Mouse (Mus musculus) C2C12 (cell line): ENCODE measurements around the gene Usp6nl. TPM values are rescaled to one million over a fixed set of nuclear protein-coding genes. Genes with fewer than 3 reads are reported as not detected.

Source experiments
- H3K27me3 ChIP-seq: one replicate; pipeline ENCODE4 v1.6.1; 2011; ENCODE audit not compliant: control insufficient read depth, insufficient read depth, insufficient read length
- H3K36me3 ChIP-seq: one replicate; pipeline ENCODE4 v1.6.1; 2011; ENCODE audit not compliant: control insufficient read depth, insufficient read depth
- H3K4me3 ChIP-seq: one replicate; pipeline ENCODE4 v1.5.1; 2011; ENCODE audit warnings: mild to moderate bottlenecking, control low read depth; ENCODE audit not compliant: poor library complexity, insufficient read depth, severe bottlenecking
- H3K79me2 ChIP-seq: one replicate; pipeline ENCODE4 v1.6.1; 2011; ENCODE audit not compliant: control insufficient read depth, insufficient read depth
- H3K79me3 ChIP-seq: one replicate; pipeline ENCODE4 v1.6.1; 2011; ENCODE audit warnings: low read depth, control low read depth
- H3ac ChIP-seq: one replicate; pipeline ENCODE3; 2011; ENCODE audit warnings: low read depth; ENCODE audit not compliant: control insufficient read depth, insufficient read length
- CEBPB ChIP-seq: IDR thresholded peaks from one replicate; pipeline ENCODE4 v1.6.1; 2011; ENCODE audit warnings: low read depth, mild to moderate bottlenecking, control low read depth, moderate library complexity
- CTCF ChIP-seq: IDR thresholded peaks from one replicate; pipeline ENCODE4 v1.5.1; 2011; ENCODE audit not compliant: control insufficient read depth, insufficient read depth, insufficient read length
- FOSL1 ChIP-seq: IDR thresholded peaks from one replicate; pipeline ENCODE4 v1.8.0; 2011; ENCODE audit warnings: mild to moderate bottlenecking, low read length; ENCODE audit not compliant: poor library complexity, insufficient read depth, severe bottlenecking
- MAX ChIP-seq: IDR thresholded peaks from one replicate; pipeline ENCODE4 v1.6.1; 2011; ENCODE audit warnings: mild to moderate bottlenecking, control low read depth
- MYOD1 ChIP-seq: IDR thresholded peaks from one replicate; pipeline ENCODE4 v1.6.1; 2011; ENCODE audit warnings: low read depth; ENCODE audit not compliant: control insufficient read depth, insufficient read length
- MYOG ChIP-seq: IDR thresholded peaks from one replicate; pipeline ENCODE4 v1.6.1; 2011; ENCODE audit not compliant: control insufficient read depth, insufficient read length; ENCODE audit errors: extremely low read depth
- USF1 ChIP-seq: IDR thresholded peaks from one replicate; pipeline ENCODE4 v1.6.1; 2011; ENCODE audit warnings: low read depth, mild to moderate bottlenecking, control low read depth, moderate library complexity
- polyA plus RNA-seq: library from polyadenylated mRNA; unstranded; fragments of >200 nt; fragmentation: generic; extraction: Trizol; gene quantifications from one replicate; pipeline ENCODE4 v1.2.1, GENCODE M21; 2012; ENCODE audit warnings: missing spikeins

Usp6nl gene
- polyA plus RNA-seq, 1 experiment, result 6.1 TPM

DNA sequence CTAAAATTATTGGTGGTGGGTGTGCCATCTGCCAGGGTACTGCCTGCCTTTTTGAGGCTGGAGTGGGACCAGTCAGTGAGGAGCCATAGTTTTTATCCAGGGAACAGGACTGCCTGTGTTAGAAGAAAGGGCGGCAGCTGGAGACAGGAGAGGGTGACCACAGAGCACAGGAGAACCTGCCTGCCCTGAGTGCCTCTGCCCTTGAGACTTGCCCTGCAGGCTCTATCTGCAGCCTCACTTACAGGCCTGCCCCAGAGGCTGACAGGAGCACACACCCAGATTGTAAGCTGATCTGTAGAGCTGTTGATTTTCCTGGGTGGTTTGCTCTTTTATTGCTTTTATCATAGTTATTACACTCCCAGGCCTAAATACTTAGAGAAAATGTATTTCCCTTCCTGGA, 85.2 kb downstream of the Usp6nl start:
- Histone ChIP-seq H3K27me3 (no peaks in the 10 kb centered on the region), H3ac (no peak overlapping the region), H3K4me3 (no peak overlapping the region), H3K79me2 (no peaks in the 10 kb centered on the region), H3K36me3 (peaks cover 33% of the 10 kb centered on the region), H3K79me3 (no peaks in the 10 kb centered on the region)
- TF ChIP-seq CTCF, result no peak

DNA sequence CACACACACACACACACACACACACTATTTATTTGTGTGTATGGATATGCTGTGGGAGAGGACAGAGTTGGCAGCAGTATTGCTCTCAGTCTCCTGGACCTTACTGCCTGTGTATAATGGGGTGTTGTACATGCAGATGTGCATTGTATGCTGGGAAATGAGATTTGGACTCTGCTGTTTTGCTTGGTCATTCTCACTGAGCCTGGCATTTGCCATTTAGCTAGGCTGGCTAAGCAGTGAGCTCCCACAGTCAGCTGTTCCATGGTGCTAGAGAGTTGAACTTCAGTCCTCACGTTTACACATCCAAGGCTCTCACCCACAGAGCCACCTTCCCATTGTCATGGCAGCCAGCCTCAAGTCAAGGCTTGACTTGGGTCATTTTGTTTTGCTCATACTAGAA, 90.2 kb downstream of the Usp6nl start:
- TF ChIP-seq CEBPB (no peak), CTCF (no peak), MAX (no peak), MYOD1 (no peak), MYOG (no peak), USF1 (no peak), FOSL1 (no peak)
- no peak overlapping the region for H3K4me3 ChIP-seq
- H3ac ChIP-seq, result no peak overlapping the region
- H3K79me2 ChIP-seq, result no peaks in the 10 kb centered on the region
- H3K79me3 ChIP-seq, result no peaks in the 10 kb centered on the region
- no peaks in the 10 kb centered on the region for H3K27me3 ChIP-seq
- H3K36me3 ChIP-seq, result peaks cover 55% of the 10 kb centered on the region

DNA sequence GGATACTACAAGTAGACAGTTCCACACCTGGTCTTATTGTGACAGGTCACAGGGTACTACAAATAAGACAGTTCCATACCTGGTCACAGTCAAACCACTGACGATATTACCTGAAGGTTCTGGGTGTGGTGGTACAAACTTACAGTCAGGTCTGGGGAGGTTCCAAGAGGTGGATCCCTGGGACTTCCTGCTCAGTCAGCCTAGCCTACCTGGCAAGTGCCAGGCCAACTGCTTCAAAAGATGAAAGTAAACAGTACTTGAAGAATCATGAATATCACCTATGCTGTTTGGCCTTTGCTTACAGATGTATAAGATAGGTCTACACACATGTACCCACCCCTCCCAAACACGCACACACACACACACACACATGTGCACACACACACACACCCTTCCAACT, 91.3 kb downstream of the Usp6nl start:
- peaks cover 63% of the 10 kb centered on the region for H3K36me3 ChIP-seq
- no peaks in the 10 kb centered on the region for H3K79me2 ChIP-seq
- no peaks in the 10 kb centered on the region for H3K79me3 ChIP-seq
- H3ac ChIP-seq, result no peak overlapping the region
- TF ChIP-seq MYOD1 (no peak), CEBPB (no peak), FOSL1 (no peak), USF1 (no peak), CTCF (no peak), MYOG (no peak), MAX (no peak)
- H3K4me3 ChIP-seq, result no peak overlapping the region
- H3K27me3 ChIP-seq, result no peaks in the 10 kb centered on the region

DNA sequence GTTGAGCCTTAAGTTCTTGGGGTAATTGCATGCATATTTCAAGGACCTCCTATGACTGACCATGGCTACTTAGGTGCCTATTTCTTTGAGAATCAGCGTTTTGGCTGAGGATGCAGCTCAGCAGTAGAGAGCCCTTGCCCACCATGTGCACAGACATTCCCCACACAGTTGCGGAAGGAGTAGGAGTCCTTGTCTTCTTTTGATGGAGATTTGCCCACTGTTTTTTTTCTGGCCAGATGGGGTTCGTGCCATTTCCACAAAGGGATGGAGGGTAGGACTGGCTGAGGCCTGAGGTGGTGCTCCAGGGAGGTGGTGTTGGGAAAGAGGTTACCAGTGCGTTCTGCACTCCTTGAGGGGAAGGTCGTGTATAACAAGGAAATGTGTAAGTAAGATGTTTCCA, 91.9 kb downstream of the Usp6nl start:
- H3K36me3 ChIP-seq, result peaks cover 60% of the 10 kb centered on the region
- TF ChIP-seq USF1, result no peak
- no peak for TF ChIP-seq MYOG
- no peak for TF ChIP-seq FOSL1
- no peak for TF ChIP-seq MYOD1
- TF ChIP-seq CEBPB, result no peak
- no peak for TF ChIP-seq CTCF
- TF ChIP-seq MAX, result no peak
- H3K27me3 ChIP-seq, result no peaks in the 10 kb centered on the region

DNA sequence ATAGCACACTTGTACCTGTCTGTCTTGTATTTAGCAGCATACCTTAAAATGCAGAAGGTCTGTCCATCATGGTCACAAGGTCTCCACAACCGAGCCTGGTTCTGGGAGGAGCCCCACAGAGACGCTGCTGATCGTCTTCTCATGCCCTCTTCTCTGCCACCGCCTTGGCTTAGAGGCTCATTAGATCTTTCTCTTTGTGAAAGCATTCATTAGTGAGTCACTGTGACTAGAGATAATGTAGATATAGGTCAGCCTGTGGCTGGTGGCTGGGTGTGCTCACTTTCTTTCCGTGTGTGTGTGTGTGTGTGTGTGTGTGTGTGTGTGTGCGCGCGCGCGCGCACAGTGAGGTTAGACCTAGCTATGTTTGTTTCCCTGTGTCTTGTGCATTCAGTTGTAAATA, 94.7 kb downstream of the Usp6nl start:
- Histone ChIP-seq H3K79me2 (no peaks in the 10 kb centered on the region), H3K27me3 (no peaks in the 10 kb centered on the region), H3K4me3 (no peak overlapping the region), H3K36me3 (peaks cover 34% of the 10 kb centered on the region), H3ac (no peak overlapping the region), H3K79me3 (no peaks in the 10 kb centered on the region)
- TF ChIP-seq MAX (no peak), FOSL1 (no peak), USF1 (no peak), CEBPB (no peak), MYOD1 (no peak), CTCF (no peak), MYOG (no peak)

More for the DNA sequence above, 91.9 kb downstream of the Usp6nl start:
- no peak overlapping the region for H3ac ChIP-seq
- H3K79me2 ChIP-seq, result no peaks in the 10 kb centered on the region
- H3K79me3 ChIP-seq, result no peaks in the 10 kb centered on the region
- no peak overlapping the region for H3K4me3 ChIP-seq

DNA sequence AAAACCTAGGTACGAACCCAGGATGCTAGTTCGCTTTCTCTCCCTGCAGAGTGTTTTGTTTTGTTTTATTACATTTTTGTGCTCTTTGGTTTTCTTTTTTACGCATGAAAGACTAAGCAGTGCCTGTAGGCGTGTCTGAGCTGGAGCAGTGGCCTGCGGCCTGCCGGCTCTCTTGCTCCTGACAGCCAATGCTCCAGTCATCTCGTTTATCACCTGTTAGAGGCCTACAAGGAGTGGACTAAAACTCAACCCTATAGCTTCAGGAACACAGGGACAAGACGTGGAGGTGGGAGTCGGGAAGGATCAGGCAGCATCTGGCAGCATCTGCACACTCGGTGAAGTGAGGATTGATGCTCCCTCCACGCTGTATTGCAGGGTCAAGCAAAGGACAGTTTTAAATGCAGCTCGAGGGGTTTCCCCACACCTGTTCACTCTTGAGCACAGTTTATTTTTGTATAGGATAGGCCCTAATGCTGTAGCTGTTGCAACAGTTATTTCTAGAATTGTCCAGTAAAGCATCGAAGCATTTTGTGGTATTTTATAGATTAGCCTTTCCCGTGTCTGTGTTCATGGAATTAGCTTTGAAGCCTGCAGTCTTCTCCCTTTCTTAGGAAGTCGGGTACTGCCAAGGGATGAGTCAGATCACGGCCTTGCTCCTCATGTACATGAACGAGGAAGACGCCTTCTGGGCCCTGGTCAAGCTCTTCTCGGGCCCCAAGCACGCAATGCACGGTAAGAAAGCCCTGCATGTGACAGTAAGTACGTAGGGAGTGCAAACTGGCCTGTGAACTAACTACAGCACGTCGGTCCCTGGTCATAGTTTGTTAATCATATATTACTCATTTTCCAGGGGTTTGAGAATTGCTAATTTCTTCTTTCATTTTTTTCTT, 101.4 kb downstream of the Usp6nl start:
- TF ChIP-seq MAX (no peak), CEBPB (no peak), FOSL1 (no peak), CTCF (no peak), MYOG (no peak), MYOD1 (no peak), USF1 (no peak)
- no peaks in the 10 kb centered on the region for H3K79me3 ChIP-seq
- no peaks in the 10 kb centered on the region for H3K27me3 ChIP-seq
- H3K36me3 ChIP-seq, result peaks cover 56% of the 10 kb centered on the region
- no peaks in the 10 kb centered on the region for H3K79me2 ChIP-seq
- no peak overlapping the region for H3K4me3 ChIP-seq
- H3ac ChIP-seq, result no peak overlapping the region
